Mouse (Mus musculus) intestine, postnatal 0 days (tissue): Measurements from ENCODE around the gene Pald1. TPM values are rescaled to one million over a fixed set of nuclear protein-coding genes. Genes with fewer than 3 reads are reported as not detected.

ENCODE experiments used
- ATAC-seq: fragments of 200-750 bp; cut with Nextera tagmentation; 2 replicates; pipeline ENCODE4 v1.8.0; 2017; ENCODE audit warnings: mild to moderate bottlenecking, moderate TSS enrichment, moderate library complexity
- H3K27ac ChIP-seq: fragments of 300-500 bp; sonication (generic); 2 replicates; pipeline ENCODE4 v1.5.1; 2014; ENCODE audit warnings: mild to moderate bottlenecking, low read depth, low read length, moderate library complexity
- H3K27me3 ChIP-seq: fragments of 300-500 bp; sonication (generic); replicated peaks from 2 replicates; pipeline ENCODE4 v1.6.1; 2014; ENCODE audit warnings: low read length, mixed read lengths; ENCODE audit not compliant: control insufficient read depth, insufficient read depth
- H3K36me3 ChIP-seq: fragments of 300-500 bp; sonication (generic); 2 replicates; pipeline ENCODE4 v1.6.1; 2014; ENCODE audit warnings: mild to moderate bottlenecking, moderate library complexity; ENCODE audit not compliant: control insufficient read depth, insufficient read depth
- H3K4me1 ChIP-seq: fragments of 300-500 bp; sonication (generic); replicated peaks from 2 replicates; pipeline ENCODE4 v1.6.1; 2014; ENCODE audit warnings: antibody characterized with exemption, low read length, mixed read lengths; ENCODE audit not compliant: control insufficient read depth, insufficient read depth
- H3K4me2 ChIP-seq: fragments of 300-500 bp; sonication (generic); replicated peaks from 2 replicates; pipeline ENCODE4 v1.6.1; 2014; ENCODE audit warnings: low read depth, mild to moderate bottlenecking, moderate library complexity
- H3K4me3 ChIP-seq: fragments of 300-500 bp; sonication (generic); 2 replicates; pipeline ENCODE4 v1.5.1; 2014; ENCODE audit warnings: low read depth, low read length
- H3K9ac ChIP-seq: fragments of 300-500 bp; sonication (generic); 2 replicates; pipeline ENCODE4 v1.6.1; 2014; ENCODE audit warnings: mild to moderate bottlenecking, low read depth, low read length
- H3K9me3 ChIP-seq: fragments of 300-500 bp; sonication (generic); 2 replicates; pipeline ENCODE4 v1.6.1; 2016; ENCODE audit warnings: mixed run types; ENCODE audit not compliant: control insufficient read depth
- CTCF ChIP-seq: sonication (generic); IDR thresholded peaks from 2 replicates; pipeline ENCODE4 v1.5.1; 2016; ENCODE audit warnings: low read depth, mild to moderate bottlenecking, control low read depth, antibody characterized with exemption, moderate library complexity
- WGBS: fragments of 180-500 bp; shearing (Covaris S2); extraction: QIAGEN DNeasy Blood & Tissue Kit; methylation state at CpG from one replicate; pipeline ENCODE4 v1.1.7; 2014; 5-methylcytosine and 5-hydroxymethylcytosine counted together
- polyA plus RNA-seq: library from polyadenylated mRNA; unstranded; fragments of >200 nt; fragmentation: Nextera tagmentation; extraction: Ambion mirVana; gene quantifications from 2 replicates; pipeline ENCODE4 v1.2.1, GENCODE M21; 2015

Gene Pald1
- polyA plus RNA-seq, 1 experiment from 2014 or later = 4.1 TPM

GRCm38 (mm10) chr10:61272089-61272626 lies 111.2 kb downstream of the Pald1 start:
- Histone ChIP-seq H3K9ac (no peak overlapping the region), H3K27me3 (peaks cover 20% of the 10 kb centered on the region), H3K4me2 (peak overlapping the region; percentile 87; the same call in 1 of the 2 replicates), H3K36me3 (no peaks in the 10 kb centered on the region), H3K4me1 (no peaks in the 10 kb centered on the region; the same call in 1 of the 2 replicates), H3K4me3 (no peak overlapping the region), H3K9me3 (no peaks in the 10 kb centered on the region), H3K27ac (no peak overlapping the region)
- WGBS = 63% methylated on average over 8 of the region's 8 CpGs
- ATAC-seq = no peak
- TF ChIP-seq CTCF = no peak

Other genes starting within 250 kb of the Pald1 start
- gene Sgpl1, start 235.8 kb downstream of the Pald1 start, polyA plus RNA-seq = 119 and 135 TPM in 2 replicates
- gene Tbata, start 211.6 kb downstream of the Pald1 start, polyA plus RNA-seq = not detected in 2 replicates
- 0.60 and 0.73 TPM in 2 replicates for gene Adamts14, start 110.1 kb downstream of the Pald1 start, polyA plus RNA-seq
- gene Prf1, start 85.7 kb downstream of the Pald1 start, polyA plus RNA-seq = not detected in 2 replicates
- gene Nodal, start 34.4 kb upstream of the Pald1 start, polyA plus RNA-seq = 0.10 TPM in 1 of 2 replicates, not detected in the other
- 53.1 and 55.0 TPM in 2 replicates for gene Eif4ebp2, start 69.1 kb upstream of the Pald1 start, polyA plus RNA-seq
- 3.3 and 3.5 TPM in 2 replicates for gene Lrrc20, start 92.3 kb upstream of the Pald1 start, polyA plus RNA-seq
- 0.16 and 0.17 TPM in 2 replicates for gene Npffr1, start 212.0 kb upstream of the Pald1 start, polyA plus RNA-seq